Mouse (Mus musculus) regulatory T cell (primary cell): ENCODE results near the gene Magea4.

Source experiments
- in situ Hi-C: fragments of 300-600 bp; cut with MboI, MseI; formaldehyde crosslinking; loops from one replicate; pipeline ENCODE4 v1.15.1; 2025; ENCODE audit warnings: high pct_unique_total_duplicates

Magea4 gene

GRCm38 (mm10) chrX:72221717-72222116, at the start of gene Magea4:
TSS of gene Magea4 (plus strand) at chrX:72222017.
- in situ Hi-C loops: no loop called here

GRCm38 (mm10) chrX:72202944-72203554, 18.8 kb upstream of the Magea4 start:
- in situ Hi-C loops: no loop called here

- in situ Hi-C loops: no loop called here
These were observed 48.8 kb downstream of the Magea4 start for GRCm38 (mm10) chrX:72270637-72271036.
